Mouse (Mus musculus): Measurements from ENCODE around the gene Cybb. TPM values are rescaled to one million over a fixed set of nuclear protein-coding genes. Genes with fewer than 3 reads are reported as not detected.
"Not testable (repeated sequence)": the region's sequence is repeated elsewhere in the genome, so short reads cannot be mapped to it uniquely, and the experiment has no call there.

The Cybb gene
- polyA plus RNA-seq (2014; fragmentation: Nextera tagmentation; extraction: Ambion mirVana) = 0.93 and 1.3 TPM in 2 replicates

GRCm38 (mm10) chrX:9487671-9488070 is at the start of gene Cybb:
Gene Cybb, minus strand, starts transcription at chrX:9487771.
- H3K36me3 ChIP-seq (replicated peaks; ENCODE audit: control insufficient read depth, insufficient read depth, low read depth, low read length) = no peaks in the 10 kb centered on the region
- no peak for DNase-seq (ENCODE audit: low spot score)
- no peak within 1 kb of the TSS for H3K9ac ChIP-seq (replicated peaks; ENCODE audit: low read length)
- WGBS = 86% methylated on average over 4 of the region's 4 CpGs
- no peaks in the 10 kb centered on the region for H3K9me3 ChIP-seq (replicated peaks; ENCODE audit: control insufficient read depth, low read length)
- ATAC-seq (replicated peaks; ENCODE audit: insufficient number of reproducible peaks, low FRiP score, low TSS enrichment, low read depth) = no peak
- no peak within 1 kb of the TSS for H3K4me3 ChIP-seq (ENCODE audit: low read depth, low read length)
- no peak within 1 kb of the TSS for H3K27ac ChIP-seq (replicated peaks; ENCODE audit: low read depth, low read length)
- H3K4me1 ChIP-seq (ENCODE audit: control insufficient read depth, insufficient read depth, low read length) = no peaks in the 10 kb centered on the region
- H3K4me2 ChIP-seq (ENCODE audit: low read depth, low read length) = no peak within 1 kb of the TSS
- no peaks in the 10 kb centered on the region for H3K27me3 ChIP-seq (ENCODE audit: control insufficient read depth, insufficient read depth, low read length)

GRCm38 (mm10) chrX:9536881-9537280 is 49.3 kb upstream of the Cybb start:
- no peak overlapping the region for H3K27ac ChIP-seq (replicated peaks; ENCODE audit: low read depth, low read length)
- no peak for DNase-seq (ENCODE audit: low spot score)
- H3K9me3 ChIP-seq (replicated peaks; ENCODE audit: control insufficient read depth, low read length) = no peaks in the 10 kb centered on the region
- 95% methylated on average over 3 of the region's 3 CpGs for WGBS
- no peak overlapping the region for H3K9ac ChIP-seq (replicated peaks; ENCODE audit: low read length)
- no peak for ATAC-seq (replicated peaks; ENCODE audit: insufficient number of reproducible peaks, low FRiP score, low TSS enrichment, low read depth)
- no peak overlapping the region for H3K4me3 ChIP-seq (ENCODE audit: low read depth, low read length)
- no peaks in the 10 kb centered on the region for H3K27me3 ChIP-seq (ENCODE audit: control insufficient read depth, insufficient read depth, low read length)
- H3K36me3 ChIP-seq (replicated peaks; ENCODE audit: control insufficient read depth, insufficient read depth, low read depth, low read length) = no peaks in the 10 kb centered on the region
- H3K4me2 ChIP-seq (ENCODE audit: low read depth, low read length) = no peak overlapping the region
- no peaks in the 10 kb centered on the region for H3K4me1 ChIP-seq (ENCODE audit: control insufficient read depth, insufficient read depth, low read length)

GRCm38 (mm10) chrX:9519969-9520368 is 32.4 kb upstream of the Cybb start:
- not testable (repeated sequence) for H3K4me2 ChIP-seq (ENCODE audit: low read depth, low read length); H3K9me3 ChIP-seq (replicated peaks; ENCODE audit: control insufficient read depth, low read length); H3K4me3 ChIP-seq (ENCODE audit: low read depth, low read length); H3K36me3 ChIP-seq (replicated peaks; ENCODE audit: control insufficient read depth, insufficient read depth, low read depth, low read length); H3K4me1 ChIP-seq (ENCODE audit: control insufficient read depth, insufficient read depth, low read length); H3K9ac ChIP-seq (replicated peaks; ENCODE audit: low read length); ATAC-seq (replicated peaks; ENCODE audit: insufficient number of reproducible peaks, low FRiP score, low TSS enrichment, low read depth); H3K27ac ChIP-seq (replicated peaks; ENCODE audit: low read depth, low read length); H3K27me3 ChIP-seq (ENCODE audit: control insufficient read depth, insufficient read depth, low read length)
- WGBS = 52% methylated on average over 2 of the region's 2 CpGs
- DNase-seq (ENCODE audit: low spot score) = peak; percentile 42

- not testable (repeated sequence) for H3K36me3 ChIP-seq (replicated peaks; ENCODE audit: control insufficient read depth, insufficient read depth, low read depth, low read length); H3K4me3 ChIP-seq (ENCODE audit: low read depth, low read length); H3K27ac ChIP-seq (replicated peaks; ENCODE audit: low read depth, low read length); H3K9me3 ChIP-seq (replicated peaks; ENCODE audit: control insufficient read depth, low read length); H3K4me1 ChIP-seq (ENCODE audit: control insufficient read depth, insufficient read depth, low read length); ATAC-seq (replicated peaks; ENCODE audit: insufficient number of reproducible peaks, low FRiP score, low TSS enrichment, low read depth); H3K9ac ChIP-seq (replicated peaks; ENCODE audit: low read length); H3K4me2 ChIP-seq (ENCODE audit: low read depth, low read length); DNase-seq (ENCODE audit: low spot score); H3K27me3 ChIP-seq (ENCODE audit: control insufficient read depth, insufficient read depth, low read length)
These were observed 30.0 kb upstream of the Cybb start for GRCm38 (mm10) chrX:9517531-9517930.

- H3K27me3 ChIP-seq (ENCODE audit: control insufficient read depth, insufficient read depth, low read length); H3K9me3 ChIP-seq (replicated peaks; ENCODE audit: control insufficient read depth, low read length); H3K4me3 ChIP-seq (ENCODE audit: low read depth, low read length); H3K4me2 ChIP-seq (ENCODE audit: low read depth, low read length); H3K4me1 ChIP-seq (ENCODE audit: control insufficient read depth, insufficient read depth, low read length); H3K27ac ChIP-seq (replicated peaks; ENCODE audit: low read depth, low read length); DNase-seq (ENCODE audit: low spot score); H3K9ac ChIP-seq (replicated peaks; ENCODE audit: low read length); H3K36me3 ChIP-seq (replicated peaks; ENCODE audit: control insufficient read depth, insufficient read depth, low read depth, low read length); ATAC-seq (replicated peaks; ENCODE audit: insufficient number of reproducible peaks, low FRiP score, low TSS enrichment, low read depth): not testable (repeated sequence)
- 76% methylated on average over 6 of the region's 6 CpGs for WGBS
These were observed 12.5 kb downstream of the Cybb start for GRCm38 (mm10) chrX:9475036-9475435.

- Histone ChIP-seq H3K9me3 (replicated peaks; ENCODE audit: control insufficient read depth, low read length) (no peaks in the 10 kb centered on the region), H3K9ac (replicated peaks; ENCODE audit: low read length) (no peak overlapping the region), H3K27me3 (ENCODE audit: control insufficient read depth, insufficient read depth, low read length) (no peaks in the 10 kb centered on the region), H3K4me2 (ENCODE audit: low read depth, low read length) (no peak overlapping the region), H3K27ac (replicated peaks; ENCODE audit: low read depth, low read length) (no peak overlapping the region), H3K4me1 (ENCODE audit: control insufficient read depth, insufficient read depth, low read length) (no peaks in the 10 kb centered on the region), H3K36me3 (replicated peaks; ENCODE audit: control insufficient read depth, insufficient read depth, low read depth, low read length) (no peaks in the 10 kb centered on the region), H3K4me3 (ENCODE audit: low read depth, low read length) (no peak overlapping the region)
- no peak for DNase-seq (ENCODE audit: low spot score)
- ATAC-seq (replicated peaks; ENCODE audit: insufficient number of reproducible peaks, low FRiP score, low TSS enrichment, low read depth) = no peak
These were observed 13.1 kb downstream of the Cybb start for GRCm38 (mm10) chrX:9474440-9474839.

- H3K4me1 ChIP-seq (ENCODE audit: control insufficient read depth, insufficient read depth, low read length) = no peaks in the 10 kb centered on the region
- no peaks in the 10 kb centered on the region for H3K9me3 ChIP-seq (replicated peaks; ENCODE audit: control insufficient read depth, low read length)
- H3K27me3 ChIP-seq (ENCODE audit: control insufficient read depth, insufficient read depth, low read length) = no peaks in the 10 kb centered on the region
- no peaks in the 10 kb centered on the region for H3K36me3 ChIP-seq (replicated peaks; ENCODE audit: control insufficient read depth, insufficient read depth, low read depth, low read length)
- H3K9ac ChIP-seq (replicated peaks; ENCODE audit: low read length) = no peak overlapping the region
- H3K4me2 ChIP-seq (ENCODE audit: low read depth, low read length) = no peak overlapping the region
- no peak overlapping the region for H3K4me3 ChIP-seq (ENCODE audit: low read depth, low read length)
- no peak for DNase-seq (ENCODE audit: low spot score)
- ATAC-seq (replicated peaks; ENCODE audit: insufficient number of reproducible peaks, low FRiP score, low TSS enrichment, low read depth) = no peak
- WGBS = 76% methylated on average over 2 of the region's 2 CpGs
- no peak overlapping the region for H3K27ac ChIP-seq (replicated peaks; ENCODE audit: low read depth, low read length)
These were observed 13.8 kb downstream of the Cybb start for GRCm38 (mm10) chrX:9473768-9474167.

- Histone ChIP-seq H3K4me1 (ENCODE audit: control insufficient read depth, insufficient read depth, low read length) (no peaks in the 10 kb centered on the region), H3K4me3 (ENCODE audit: low read depth, low read length) (no peak overlapping the region), H3K9ac (replicated peaks; ENCODE audit: low read length) (no peak overlapping the region), H3K9me3 (replicated peaks; ENCODE audit: control insufficient read depth, low read length) (no peaks in the 10 kb centered on the region), H3K4me2 (ENCODE audit: low read depth, low read length) (no peak overlapping the region), H3K36me3 (replicated peaks; ENCODE audit: control insufficient read depth, insufficient read depth, low read depth, low read length) (no peaks in the 10 kb centered on the region), H3K27ac (replicated peaks; ENCODE audit: low read depth, low read length) (no peak overlapping the region), H3K27me3 (ENCODE audit: control insufficient read depth, insufficient read depth, low read length) (no peaks in the 10 kb centered on the region)
- WGBS = 56% methylated on average over 3 of the region's 3 CpGs
- ATAC-seq (replicated peaks; ENCODE audit: insufficient number of reproducible peaks, low FRiP score, low TSS enrichment, low read depth) = no peak
- no peak for DNase-seq (ENCODE audit: low spot score)
These were observed 16.7 kb downstream of the Cybb start for GRCm38 (mm10) chrX:9470811-9471388.

Data from embryonic facial prominence, embryonic 11.5 days (tissue).